Mouse (Mus musculus) limb, embryonic 14.5 days (tissue): Measurements from ENCODE around the gene Supt6. TPM values are rescaled to one million over a fixed set of nuclear protein-coding genes. Genes with fewer than 3 reads are reported as not detected.
A peak's percentile ranks its signal among the peaks of the same experiment; 100 is the strongest.

Source experiments
- ATAC-seq: fragments of 200-750 bp; cut with Nextera tagmentation; 2 replicates; pipeline ENCODE4 v1.8.0; 2017; ENCODE audit warnings: low read depth, moderate number of reproducible peaks, moderate TSS enrichment; ENCODE audit not compliant: low FRiP score
- DNase-seq: peaks from one replicate; pipeline ENCODE4 v3.0.0-alpha.2; 2015; ENCODE audit warnings: low spot score
- H3K27ac ChIP-seq: fragments of 300-500 bp; sonication (generic); replicated peaks from 2 replicates; pipeline ENCODE4 v1.5.1; 2014; ENCODE audit warnings: low read depth, mild to moderate bottlenecking, low read length, moderate library complexity, mixed read lengths
- H3K27me3 ChIP-seq: fragments of 300-500 bp; sonication (generic); 2 replicates; pipeline ENCODE4 v1.6.1; 2014; ENCODE audit warnings: low read length, mixed read lengths; ENCODE audit not compliant: control insufficient read depth, insufficient read depth
- H3K36me3 ChIP-seq: fragments of 300-500 bp; sonication (generic); 2 replicates; pipeline ENCODE4 v1.6.1; 2014; ENCODE audit warnings: mild to moderate bottlenecking, low read length, moderate library complexity, mixed read lengths; ENCODE audit not compliant: control insufficient read depth, insufficient read depth
- H3K4me1 ChIP-seq: fragments of 300-500 bp; sonication (generic); 2 replicates; pipeline ENCODE4 v1.6.1; 2014; ENCODE audit warnings: antibody characterized with exemption, low read length, mixed read lengths; ENCODE audit not compliant: control insufficient read depth, insufficient read depth
- H3K4me2 ChIP-seq: fragments of 300-500 bp; sonication (generic); replicated peaks from 2 replicates; pipeline ENCODE4 v1.6.1; 2014; ENCODE audit warnings: low read depth, mild to moderate bottlenecking, low read length, moderate library complexity; ENCODE audit not compliant: severe bottlenecking
- H3K4me3 ChIP-seq: fragments of 300-500 bp; sonication (generic); replicated peaks from 2 replicates; pipeline ENCODE4 v1.5.1; 2014; ENCODE audit warnings: low read length
- H3K9ac ChIP-seq: fragments of 300-500 bp; sonication (generic); 2 replicates; pipeline ENCODE4 v1.6.1; 2014; ENCODE audit warnings: mild to moderate bottlenecking, low read depth, low read length, moderate library complexity; ENCODE audit not compliant: severe bottlenecking
- H3K9me3 ChIP-seq: fragments of 300-500 bp; sonication (generic); 2 replicates; pipeline ENCODE4 v1.6.1; 2016; ENCODE audit warnings: low read length; ENCODE audit not compliant: control insufficient read depth
- POLR2A ChIP-seq: fragments of 200-500 bp; IDR thresholded peaks from 2 replicates; pipeline ENCODE4 v1.8.0; 2012; ENCODE audit warnings: inconsistent platforms, mild to moderate bottlenecking, moderate library complexity, borderline replicate concordance; ENCODE audit not compliant: insufficient read depth, insufficient read length; ENCODE audit errors: extremely low read depth
- WGBS: fragments of 180-500 bp; shearing (Covaris S2); extraction: QIAGEN DNeasy Blood & Tissue Kit; methylation state at CpG from one replicate; pipeline ENCODE4 v1.1.7; 2014; 5-methylcytosine and 5-hydroxymethylcytosine counted together
- polyA plus RNA-seq, 2 experiments: library from polyadenylated mRNA; depleted of rRNA in 1 of 2; stranded (reverse) in 1 of 2; unstranded in 1 of 2; fragments of >200 nt; fragmentation: Nextera tagmentation in 1 of 2; extraction: Ambion mirVana in 1 of 2; gene quantifications; 2 replicates each; pipeline versions ENCODE4 v1.2.1 to v1.2.3; 2012 to 2014

Gene Supt6
- polyA plus RNA-seq, 2 experiments, result 27.7 to 30.6 TPM

GRCm38 (mm10) chr11:78163045-78163444 lies 82.7 kb downstream of the Supt6 start:
- 36% methylated on average over 2 of the region's 2 CpGs for WGBS
- no peak for DNase-seq
- TF ChIP-seq POLR2A, result no peak
- H3K36me3 ChIP-seq, result peaks cover 47% of the 10 kb centered on the region
- H3K27ac ChIP-seq, result peak overlapping the region; percentile 97
- H3K4me3 ChIP-seq, result peak overlapping the region; percentile 100
- H3K27me3 ChIP-seq, result no peaks in the 10 kb centered on the region
- peak overlapping the region; percentile 98 for H3K9ac ChIP-seq
- ATAC-seq, result no peak
- no peaks in the 10 kb centered on the region for H3K9me3 ChIP-seq
- H3K4me1 ChIP-seq, result peaks cover 32% of the 10 kb centered on the region
- peak overlapping the region; percentile 82 for H3K4me2 ChIP-seq

GRCm38 (mm10) chr11:78162504-78162903 lies 83.3 kb downstream of the Supt6 start:
- Histone ChIP-seq H3K27me3 (no peaks in the 10 kb centered on the region), H3K9me3 (no peaks in the 10 kb centered on the region), H3K9ac (peak overlapping the region; percentile 98; the same call in 1 of the 2 replicates), H3K27ac (peak overlapping the region; percentile 97), H3K4me1 (peaks cover 32% of the 10 kb centered on the region), H3K4me2 (peak overlapping the region; percentile 82), H3K36me3 (peaks cover 53% of the 10 kb centered on the region), H3K4me3 (peak overlapping the region; percentile 100)
- TF ChIP-seq POLR2A, result no peak
- no peak for ATAC-seq
- WGBS, result 24% methylated on average over 6 of the region's 6 CpGs
- peak; percentile 63 for DNase-seq

GRCm38 (mm10) chr11:78161968-78162367 lies 83.8 kb downstream of the Supt6 start:
- H3K27ac ChIP-seq, result peak overlapping the region; percentile 97
- no peaks in the 10 kb centered on the region for H3K9me3 ChIP-seq
- H3K4me3 ChIP-seq, result peak overlapping the region; percentile 100
- no peaks in the 10 kb centered on the region for H3K27me3 ChIP-seq
- no peak for TF ChIP-seq POLR2A
- H3K4me1 ChIP-seq, result peaks cover 32% of the 10 kb centered on the region
- whole genome bisulfite sequencing, result 33% methylated on average over 4 of the region's 4 CpGs
- DNase-seq, result no peak
- peak overlapping the region; percentile 31; the same call in 1 of the 2 replicates for H3K9ac ChIP-seq
- H3K4me2 ChIP-seq, result peak overlapping the region; percentile 82
- ATAC-seq, result no peak
- H3K36me3 ChIP-seq, result peaks cover 58% of the 10 kb centered on the region

DNA sequence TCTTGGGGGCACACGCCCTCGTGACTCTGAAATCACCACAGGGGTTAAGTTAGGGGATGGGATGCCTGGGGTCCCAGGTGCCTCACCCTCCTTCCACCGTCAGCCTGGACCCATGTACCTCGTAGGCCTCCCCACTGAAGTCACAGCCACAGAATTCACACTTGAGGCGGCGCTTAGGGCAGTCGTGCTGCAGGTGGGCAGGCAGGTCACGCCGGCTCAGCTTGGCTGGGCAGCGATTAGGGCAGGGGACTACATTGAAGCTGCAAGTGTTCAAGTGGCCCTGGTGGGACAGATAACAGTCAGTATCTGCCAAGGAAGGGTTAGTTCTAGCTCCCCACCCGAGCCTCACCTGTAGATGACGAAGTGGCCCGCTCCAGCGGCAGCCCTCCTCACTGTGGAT lies 84.6 kb downstream of the Supt6 start:
- Histone ChIP-seq H3K9ac (no peak overlapping the region), H3K4me1 (peaks cover 26% of the 10 kb centered on the region), H3K4me2 (no peak overlapping the region), H3K27ac (no peak overlapping the region), H3K9me3 (no peaks in the 10 kb centered on the region), H3K36me3 (peaks cover 66% of the 10 kb centered on the region), H3K27me3 (no peaks in the 10 kb centered on the region), H3K4me3 (no peak overlapping the region)
- no peak for ATAC-seq
- no peak for DNase-seq
- TF ChIP-seq POLR2A, result no peak
- WGBS, result 89% methylated on average over 14 of the region's 14 CpGs

- ATAC-seq (no peak), DNase-seq (no peak)
- no peak for TF ChIP-seq POLR2A
- no peaks in the 10 kb centered on the region for H3K9me3 ChIP-seq
- H3K4me2 ChIP-seq, result no peak overlapping the region
- no peaks in the 10 kb centered on the region for H3K27me3 ChIP-seq
- H3K9ac ChIP-seq, result no peak overlapping the region
- WGBS, result 88% methylated on average over 3 of the region's 3 CpGs
- peaks cover 21% of the 10 kb centered on the region for H3K4me1 ChIP-seq
- no peak overlapping the region for H3K27ac ChIP-seq
- peaks cover 71% of the 10 kb centered on the region for H3K36me3 ChIP-seq
- no peak overlapping the region for H3K4me3 ChIP-seq
Measured at GRCm38 (mm10) chr11:78160675-78161074, 85.1 kb downstream of the Supt6 start.

DNA sequence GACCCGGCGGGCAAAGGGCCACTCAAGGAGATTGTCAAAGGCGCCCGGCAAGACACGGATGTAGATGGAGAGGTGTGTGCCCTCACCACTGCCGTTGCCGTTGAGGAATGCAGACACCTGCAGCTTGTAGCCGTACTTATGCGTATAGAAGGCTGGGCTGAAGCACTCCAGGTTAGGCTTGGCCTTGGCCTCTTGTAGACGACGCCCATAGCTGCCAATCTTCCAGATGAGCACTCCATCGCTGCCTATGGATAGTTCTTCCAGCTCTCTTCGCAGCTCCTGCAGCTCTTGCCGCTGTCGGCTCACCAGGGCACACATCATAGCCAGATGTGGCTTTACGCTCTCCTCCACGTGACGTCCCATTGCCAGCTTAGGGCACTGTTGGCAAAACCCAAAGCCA lies 85.6 kb downstream of the Supt6 start:
- no peak for ATAC-seq
- no peak overlapping the region for H3K27ac ChIP-seq

More for the DNA sequence above, 85.6 kb downstream of the Supt6 start:
- H3K4me1 ChIP-seq, result peaks cover 20% of the 10 kb centered on the region
- no peak overlapping the region for H3K9ac ChIP-seq
- H3K36me3 ChIP-seq, result peaks cover 75% of the 10 kb centered on the region
- H3K4me3 ChIP-seq, result no peak overlapping the region
- H3K4me2 ChIP-seq, result no peak overlapping the region
- H3K27me3 ChIP-seq, result no peaks in the 10 kb centered on the region
- 92% methylated on average over 18 of the region's 18 CpGs for WGBS
- no peak for DNase-seq
- no peaks in the 10 kb centered on the region for H3K9me3 ChIP-seq
- TF ChIP-seq POLR2A, result no peak
